13 mouse cellular contexts compared by ENCODE assay signal in the genomic region with DNA sequence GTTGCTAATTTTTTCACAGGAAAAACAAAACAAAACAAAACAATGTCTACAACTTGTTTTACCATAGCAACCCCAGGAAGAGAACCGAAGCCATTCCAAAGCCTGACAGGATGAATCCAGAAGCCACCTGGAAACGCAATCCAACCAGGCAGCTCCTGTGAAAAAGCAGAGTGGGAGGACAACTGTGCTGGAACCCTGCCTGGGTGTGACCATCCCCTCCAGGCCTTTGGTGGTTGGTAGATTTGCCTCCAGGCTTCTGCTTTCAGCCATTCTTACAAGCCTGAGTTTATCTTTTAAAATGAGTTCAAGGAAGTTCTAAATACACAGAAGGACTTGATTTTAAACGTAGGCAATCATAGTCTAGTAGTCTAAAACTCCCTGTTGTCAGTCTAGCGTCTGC. TPM values are rescaled to one million over a fixed set of nuclear protein-coding genes. Genes with fewer than 3 reads are reported as not detected.
DNase-seq lines count a peak whose midpoint lies in the region; ATAC-seq and TF ChIP-seq lines count a peak whose summit lies in the region.
"Had no signal": no experiment of that assay in that cellular context is flagged by ENCODE, and none has a peak within 500 bp of the region (broad histone marks: within the 10 kb centered on the region; RNA-seq: fewer than 3 reads in every experiment).

No protein-coding gene starts in this region.

- no peak for TF ChIP-seq EP300 in heart, adult 2 months (IDR thresholded peaks at IDR 0.05; ENCODE audit: insufficient read depth, low read depth, low read length)

- H3K36me3 ChIP-seq in heart, adult 2 months (ENCODE audit: control insufficient read depth, insufficient read depth, low read length), result no peaks in the 10 kb centered on the region; the same call in 1 of the 2 replicates
- H3K36me3 ChIP-seq in lung, embryonic 16.5 days (ENCODE audit: control insufficient read depth, insufficient read depth, low read length), result no peaks in the 10 kb centered on the region
- no peaks in the 10 kb centered on the region for H3K36me3 ChIP-seq in myocyte (ENCODE audit: control insufficient read depth, insufficient read depth)
- H3K36me3 ChIP-seq in forebrain, embryonic 15.5 days, result no peaks in the 10 kb centered on the region

- no peak for DNase-seq in heart, adult 2 months
- no peak for DNase-seq in heart, postnatal 25 days (ENCODE audit: low spot score)
- no peak for DNase-seq in lung, postnatal 36 days
- DNase-seq in heart, postnatal 4 days, result peak; percentile 37
- no peak for DNase-seq in thymus, adult 18-20 months
- DNase-seq: adrenal gland, adult 8-10 months; gastrocnemius, postnatal 10 days had no signal

- H3K4me1 ChIP-seq in heart, adult 2 months (ENCODE audit: control insufficient read depth, insufficient read depth, low read length), result peaks cover 6% of the 10 kb centered on the region
- H3K4me1 ChIP-seq in lung, embryonic 16.5 days (replicated peaks; ENCODE audit: control insufficient read depth, insufficient read depth, low read length), result peaks cover 17% of the 10 kb centered on the region
- no peaks in the 10 kb centered on the region for H3K4me1 ChIP-seq in forebrain, embryonic 15.5 days

- WGBS in heart, adult 2 months, result 21% methylated on average over 4 of the region's 4 CpGs
- 55% methylated on average over 4 of the region's 4 CpGs for WGBS in lung, embryonic 16.5 days
- 84% methylated on average over 4 of the region's 4 CpGs for WGBS in forebrain, embryonic 15.5 days

- no peak for TF ChIP-seq POLR2A in heart, adult 2 months (IDR thresholded peaks at IDR 0.05; ENCODE audit: insufficient read depth, low read depth, low read length)
- TF ChIP-seq POLR2A in myocyte (IDR thresholded peaks at IDR 0.05; ENCODE audit: insufficient read length, low read depth), result no peak

- no peak overlapping the region for H3ac ChIP-seq in myocyte (ENCODE audit: control insufficient read depth, insufficient read length)

- H3K9me3 ChIP-seq in lung, embryonic 16.5 days (ENCODE audit: control insufficient read depth, low read length), result no peaks in the 10 kb centered on the region
- H3K9me3 ChIP-seq in forebrain, embryonic 15.5 days, result no peaks in the 10 kb centered on the region

- TF ChIP-seq CTCF in heart, adult 2 months (IDR thresholded peaks at IDR 0.05), result no peak

- H3K27me3 ChIP-seq in heart, adult 2 months (ENCODE audit: control insufficient read depth, insufficient read depth, low read length), result no peaks in the 10 kb centered on the region
- H3K27me3 ChIP-seq in lung, embryonic 16.5 days (ENCODE audit: control insufficient read depth, insufficient read depth, low read depth, low read length), result no peaks in the 10 kb centered on the region
- H3K27me3 ChIP-seq in myocyte (ENCODE audit: control insufficient read depth, insufficient read depth, insufficient read length), result no peaks in the 10 kb centered on the region
- no peaks in the 10 kb centered on the region for H3K27me3 ChIP-seq in forebrain, embryonic 15.5 days
- H3K27me3 ChIP-seq: Patski had no signal

- intact Hi-C loops in heart, adult 2 months (cut with DNase I), result loop anchor here (5.0 kb wide), 1 partner anchor 140 kb away; no protein-coding TSS in a partner anchor
- intact Hi-C loops in heart, postnatal 25 days (cut with DNase I), result loop anchor here (2.0 kb wide), 1 partner anchor 17 kb away; no protein-coding TSS in a partner anchor

- no peaks in the 10 kb centered on the region for H3K79me2 ChIP-seq in heart, adult 2 months (replicated peaks; ENCODE audit: control insufficient read depth, insufficient read depth, low read length)
- H3K79me2 ChIP-seq in myocyte (ENCODE audit: control insufficient read depth, insufficient read depth), result no peaks in the 10 kb centered on the region

- peak overlapping the region; percentile 35 for H3K4me3 ChIP-seq in heart, adult 2 months
- H3K4me3 ChIP-seq in lung, embryonic 16.5 days (ENCODE audit: low read length), result no peak overlapping the region
- no peak overlapping the region for H3K4me3 ChIP-seq in myocyte
- H3K4me3 ChIP-seq in forebrain, embryonic 15.5 days, result no peak overlapping the region

- ATAC-seq in lung, embryonic 16.5 days (ENCODE audit: low read depth), result no peak
- no peak for ATAC-seq in forebrain, embryonic 15.5 days (replicated peaks)
- ATAC-seq: hindbrain, postnatal 0 days; Patski had no signal

- H3K27ac ChIP-seq in heart, adult 2 months, result peak overlapping the region; percentile 93
- peak overlapping the region; percentile 5; the same call in 1 of the 2 replicates for H3K27ac ChIP-seq in lung, embryonic 16.5 days (ENCODE audit: low read length)
- H3K27ac ChIP-seq in forebrain, embryonic 15.5 days (replicated peaks), result no peak overlapping the region
- H3K27ac ChIP-seq: hindbrain, postnatal 0 days had no signal

- H3K4me2 ChIP-seq in lung, embryonic 16.5 days (ENCODE audit: low read depth, low read length), result no peak overlapping the region
- peak overlapping the region; percentile 58 for H3K4me2 ChIP-seq in myocyte (ENCODE audit: low read depth)
- H3K4me2 ChIP-seq in forebrain, embryonic 15.5 days (replicated peaks), result no peak overlapping the region
- H3K4me2 ChIP-seq: midbrain, embryonic 11.5 days had no signal

- peak overlapping the region; percentile 65 for H3K9ac ChIP-seq in heart, adult 2 months (ENCODE audit: low read depth, low read length)
- no peak overlapping the region for H3K9ac ChIP-seq in lung, embryonic 16.5 days (ENCODE audit: low read length)
- no peak overlapping the region for H3K9ac ChIP-seq in forebrain, embryonic 15.5 days (replicated peaks)

TF ChIP-seq in myocyte, 11 proteins besides CTCF, POLR2A, EP300 and RAD21:
- TF ChIP-seq MYOG (IDR thresholded peaks at IDR 0.05; ENCODE audit: control insufficient read depth in 1 of 3, insufficient read depth in 1 of 3, insufficient read length in 2 of 3, low read depth in 2 of 3) (peak in 1 of 3 experiments; percentile 9), TCF3 (IDR thresholded peaks at IDR 0.05; ENCODE audit: insufficient read length, low read depth) (no peak), E2F4 (IDR thresholded peaks at IDR 0.05; ENCODE audit: insufficient read depth) (no peak), MAX (IDR thresholded peaks at IDR 0.05; ENCODE audit: low read depth) (no peak), TCF12 (IDR thresholded peaks at IDR 0.05; ENCODE audit: insufficient read depth, poor library complexity, severe bottlenecking) (no peak), CEBPB (IDR thresholded peaks at IDR 0.05; ENCODE audit: insufficient read depth, poor library complexity, severe bottlenecking) (no peak)
TF ChIP-seq in myocyte: peak in this region for 1.

RNA-seq across cellular contexts. Expression of a gene that starts 4.2 kb away (rescaled TPM):
- total RNA-seq in heart, adult 2 months (2021), result 100 to 1,000 TPM; 422 to 470 TPM
- 180 and 297 TPM in 2 replicates for polyA plus RNA-seq in heart, adult 2 months (2012; rRNA removed)
- total RNA-seq in heart, postnatal 25 days (2021), result 100 to 1,000 TPM; 367 to 440 TPM
- 5.8 and 6.1 TPM in 2 replicates for polyA plus RNA-seq in lung, embryonic 16.5 days (2015; fragmentation: Nextera tagmentation; extraction: Ambion mirVana)
- total RNA-seq in heart, postnatal 4 days (2021), result 100 to 1,000 TPM; 245 to 262 TPM
- 3.7 TPM for polyA plus RNA-seq in myocyte (2012; fragmentation: generic; extraction: Trizol)
- 0.23 and 0.51 TPM in 2 replicates for polyA plus RNA-seq in forebrain, embryonic 15.5 days (2015; fragmentation: Nextera tagmentation; extraction: Ambion mirVana)
- polyA plus RNA-seq: Patski had no signal

RNA-seq across cellular contexts. Expression of a gene that starts 50.7 kb away (rescaled TPM):
- total RNA-seq in heart, adult 2 months (2021), result 10 to 100 TPM; 18.3 to 22.5 TPM
- polyA plus RNA-seq in heart, adult 2 months (2012; rRNA removed), result 8.1 and 11.4 TPM in 2 replicates
- 10 to 100 TPM; 21.6 to 25.2 TPM for total RNA-seq in heart, postnatal 25 days (2021)
- polyA plus RNA-seq in lung, embryonic 16.5 days (2015; fragmentation: Nextera tagmentation; extraction: Ambion mirVana), result 38.2 and 44.6 TPM in 2 replicates
- 10 to 100 TPM; 17.3 to 22.7 TPM for total RNA-seq in heart, postnatal 4 days (2021)
- polyA plus RNA-seq in myocyte (2012; fragmentation: generic; extraction: Trizol), result 12.3 TPM
- 69.3 and 74.7 TPM in 2 replicates for polyA plus RNA-seq in forebrain, embryonic 15.5 days (2015; fragmentation: Nextera tagmentation; extraction: Ambion mirVana)

Comparison
In these comparisons a context has a peak if more than half of its experiments do, and no peak if none do; other contexts are left out.
1. RNA of a gene that starts 4.2 kb away (polyA plus RNA-seq): 180 to 297 TPM in heart, adult 2 months; 5.8 to 6.1 TPM in lung, embryonic 16.5 days, 3.7 TPM in myocyte (single experiment) and 0.23 to 0.51 TPM in forebrain, embryonic 15.5 days; every median in the first group is over 10 times any median in the second.